Mouse (Mus musculus): Measurements from ENCODE around the gene Pcyt2.
"Not testable (repeated sequence)": the region's sequence is repeated elsewhere in the genome, so short reads cannot be mapped to it uniquely, and the experiment has no call there.

The Pcyt2 gene

DNA sequence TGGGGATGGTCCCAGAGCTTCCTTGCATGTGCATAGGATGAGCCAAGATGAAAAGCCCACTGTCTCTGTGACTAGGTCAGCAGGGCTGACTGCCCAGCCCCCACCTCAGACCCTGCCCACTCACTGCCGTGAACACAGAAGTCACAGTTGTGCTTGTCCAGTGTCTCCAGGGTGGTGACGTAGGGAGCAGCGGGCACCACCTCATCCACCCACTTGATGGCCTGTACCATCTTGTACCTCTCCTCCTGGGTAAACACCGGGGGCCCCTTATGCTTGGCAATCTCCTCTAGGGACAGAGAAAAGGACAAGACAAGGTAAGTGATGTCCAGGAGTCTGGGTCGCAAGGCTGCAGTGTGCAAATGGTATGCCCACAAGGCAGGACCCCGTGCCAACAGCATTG lies 2.6 kb downstream of the Pcyt2 start:
- DNase-seq (ENCODE audit: low read depth): no peak

DNA sequence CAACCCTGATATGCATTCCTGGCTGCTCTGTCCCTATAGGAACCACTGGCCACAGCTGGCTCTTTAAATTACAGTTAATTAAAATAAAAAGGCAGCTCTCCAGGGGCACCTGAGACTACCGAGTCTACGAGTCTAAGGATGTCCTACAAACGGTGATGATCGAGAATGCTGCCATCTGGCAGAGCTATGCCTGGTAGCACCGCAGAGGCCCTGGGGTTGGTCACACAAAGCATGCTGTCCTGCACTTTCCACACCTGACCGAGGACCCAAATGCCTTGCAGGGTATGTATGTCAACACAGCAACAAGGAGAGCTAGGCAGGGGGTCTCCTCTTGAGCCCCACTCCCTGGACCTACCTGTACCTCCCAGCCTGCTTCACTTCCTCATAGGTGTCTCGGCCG lies 3.8 kb downstream of the Pcyt2 start:
- DNase-seq (ENCODE audit: low read depth): no peak

DNA sequence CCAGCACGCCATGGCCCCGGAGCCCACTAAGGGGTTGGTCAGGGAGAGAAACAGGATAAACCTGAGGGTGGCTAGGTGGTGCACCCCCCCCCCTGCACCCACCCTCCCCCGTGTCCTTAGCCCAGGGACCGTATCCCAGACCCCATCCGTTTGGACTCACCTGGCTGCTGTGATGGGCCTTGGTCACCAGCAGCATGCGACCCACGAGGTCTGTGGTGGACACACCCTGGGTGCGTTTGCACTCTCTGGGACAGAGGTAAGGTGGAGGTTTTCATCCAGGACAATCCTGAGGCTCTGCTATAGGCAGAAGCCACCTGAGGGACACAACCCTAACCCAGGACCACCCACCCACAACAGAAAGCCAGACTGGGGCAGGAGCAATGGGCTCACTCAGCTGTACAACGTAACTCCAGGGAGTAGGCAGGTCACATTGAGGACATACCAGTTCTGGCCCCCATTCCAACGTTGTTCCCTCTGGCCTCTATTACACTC lies 4.2 kb downstream of the Pcyt2 start:
- no peak for DNase-seq (ENCODE audit: low read depth)

DNA sequence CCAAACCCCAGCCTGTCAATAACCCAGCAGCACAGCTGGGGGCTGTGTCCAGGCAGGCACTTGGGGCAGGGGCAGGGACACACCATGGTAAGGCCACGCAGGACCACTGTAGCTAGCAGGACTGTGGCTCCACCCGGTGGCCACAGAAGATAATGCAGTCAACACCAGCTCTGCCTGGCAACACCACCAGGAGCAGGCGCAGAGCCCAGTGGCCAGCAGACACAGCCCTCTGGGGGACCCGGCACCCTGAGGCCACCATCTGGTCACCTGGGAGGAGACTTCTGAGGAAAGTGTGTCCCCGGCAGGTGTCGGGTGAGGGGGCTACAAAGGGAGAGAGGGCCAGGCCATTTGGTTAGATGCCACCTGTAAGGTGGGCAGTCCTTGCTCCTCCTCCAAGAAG lies 5.0 kb downstream of the Pcyt2 start:
- no peak for DNase-seq (ENCODE audit: low read depth)

DNA sequence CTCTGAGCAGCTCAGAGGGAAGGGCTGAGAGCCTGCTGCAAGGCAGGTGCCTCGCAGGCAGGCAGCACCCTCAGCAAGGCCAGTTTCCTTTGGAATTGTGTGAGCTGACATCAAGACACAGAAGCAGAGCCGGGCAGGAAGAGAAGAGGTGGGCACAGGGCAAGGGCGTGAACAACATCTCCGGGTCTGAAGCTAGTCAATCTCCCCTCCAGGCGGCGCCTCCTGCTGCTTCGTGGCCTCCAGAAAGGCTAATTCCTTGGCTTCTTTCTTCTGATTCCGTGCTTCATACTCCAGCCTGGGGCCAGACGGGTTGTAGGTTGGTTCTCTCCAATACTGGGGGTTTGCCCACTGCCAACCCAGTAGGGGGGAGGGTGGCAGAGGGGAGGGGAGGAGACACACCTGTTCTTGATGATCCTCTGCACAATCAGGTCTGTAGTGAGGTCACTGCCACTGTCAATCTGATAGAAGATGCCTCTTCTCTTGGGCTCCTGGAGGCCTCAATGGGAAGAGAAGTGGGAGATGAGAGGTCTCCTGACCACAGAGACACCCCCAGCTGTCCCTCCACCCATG lies 7.2 kb downstream of the Pcyt2 start:
- no peak for DNase-seq (ENCODE audit: low read depth)

DNA sequence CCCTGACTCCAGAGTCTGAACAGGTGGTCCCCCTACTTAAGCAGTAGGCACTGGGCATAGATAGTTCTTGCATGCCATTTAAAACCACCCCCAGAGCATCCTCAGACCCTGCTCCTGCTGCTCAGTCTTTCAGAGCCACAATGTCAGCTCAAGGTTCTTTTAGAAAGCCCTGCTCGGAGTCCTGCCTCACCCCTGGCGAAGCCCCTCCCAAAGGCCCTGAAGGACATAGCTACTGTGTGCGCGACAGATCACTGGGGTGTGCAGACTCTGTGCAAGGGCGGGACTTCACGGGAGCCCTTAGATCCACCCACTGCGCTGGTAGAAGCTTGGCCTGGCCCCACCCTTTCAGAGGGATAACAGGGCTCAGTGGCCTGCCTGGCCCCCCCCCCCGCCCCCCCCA lies 8.5 kb downstream of the Pcyt2 start:
- DNase-seq (ENCODE audit: low read depth): no peak

DNA sequence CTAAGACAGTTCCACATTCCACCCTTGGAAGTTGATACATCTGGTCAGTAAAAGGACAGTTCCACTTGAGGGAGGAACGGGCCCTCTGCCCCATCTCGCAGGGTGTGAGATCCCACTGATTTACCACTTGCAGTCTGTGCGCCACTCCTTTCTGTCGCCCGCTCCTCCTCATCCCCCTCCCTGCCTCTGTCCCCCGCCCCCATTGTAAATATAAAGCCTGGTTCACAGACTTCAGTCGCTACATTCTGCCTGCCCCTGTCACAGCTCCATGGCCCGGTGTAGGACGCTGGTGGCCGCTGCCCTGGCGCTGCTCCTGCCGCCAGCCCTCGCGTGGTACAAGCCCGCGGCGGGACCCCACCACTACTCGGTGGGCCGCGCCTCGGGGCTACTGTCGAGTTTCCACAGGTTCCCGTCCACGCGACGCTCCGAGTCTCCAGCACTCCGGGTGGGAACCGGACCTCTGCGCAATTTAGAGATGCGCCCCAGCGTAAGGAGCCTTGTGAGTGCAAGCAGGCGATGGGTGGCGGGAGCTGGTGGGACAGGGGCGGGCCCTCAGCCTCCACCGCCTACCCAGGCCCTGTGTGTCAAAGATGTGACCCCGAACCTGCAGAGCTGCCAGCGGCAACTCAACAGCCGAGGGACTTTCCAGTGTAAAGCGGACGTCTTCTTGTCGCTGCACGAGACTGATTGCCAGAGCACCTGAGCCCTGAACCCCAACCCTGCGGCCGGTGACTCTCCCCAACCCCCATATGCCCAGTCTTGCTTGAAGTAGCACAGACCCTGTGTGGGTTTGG lies 9.3 kb downstream of the Pcyt2 start, which contains the start of gene Npb:
Npb (plus strand) TSS at position 237 of the 794 bp plus-strand sequence.
- DNase-seq (ENCODE audit: low read depth): no peak

DNA sequence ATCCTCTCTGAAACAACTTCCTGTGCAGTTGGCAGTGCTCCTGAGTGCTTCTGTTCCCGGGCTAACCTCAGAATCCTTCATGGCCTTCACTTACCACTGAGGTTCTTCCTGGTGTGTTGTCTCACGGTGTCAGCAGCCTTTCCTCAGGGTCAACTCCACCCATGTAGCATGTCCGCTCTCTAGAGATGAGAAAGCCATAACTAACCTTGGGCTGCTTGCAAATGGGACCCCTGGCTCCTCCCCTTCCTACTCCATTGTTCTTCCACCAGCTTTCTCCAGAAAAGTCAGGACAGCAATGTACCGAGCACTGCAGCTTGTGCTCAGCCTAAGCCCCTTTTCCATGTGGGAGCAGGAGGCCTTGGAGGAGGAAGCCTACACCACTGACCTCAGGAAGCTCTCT lies 11.0 kb downstream of the Pcyt2 start:
- DNase-seq (ENCODE audit: low read depth): no peak

DNA sequence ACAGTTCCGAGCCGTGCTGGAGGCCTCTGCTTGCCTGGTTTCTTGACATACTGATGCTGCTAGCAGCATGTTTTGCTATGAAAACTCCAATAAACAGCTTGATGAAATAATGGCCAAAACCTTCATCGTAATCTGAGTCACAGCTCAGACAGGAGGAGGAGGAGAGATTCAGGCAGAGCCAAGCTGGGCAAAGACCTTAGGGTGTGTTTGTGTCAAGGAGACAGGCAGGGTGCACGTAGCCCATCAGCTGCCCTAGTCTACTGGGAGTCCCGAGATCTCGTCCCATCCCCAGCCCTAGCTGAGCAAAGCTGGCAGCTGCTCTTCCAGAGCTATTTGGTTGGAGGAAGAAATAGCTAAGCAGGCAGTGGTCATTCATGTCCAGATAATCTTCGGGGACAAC lies 12.1 kb downstream of the Pcyt2 start:
- no peak for DNase-seq (ENCODE audit: low read depth)

DNA sequence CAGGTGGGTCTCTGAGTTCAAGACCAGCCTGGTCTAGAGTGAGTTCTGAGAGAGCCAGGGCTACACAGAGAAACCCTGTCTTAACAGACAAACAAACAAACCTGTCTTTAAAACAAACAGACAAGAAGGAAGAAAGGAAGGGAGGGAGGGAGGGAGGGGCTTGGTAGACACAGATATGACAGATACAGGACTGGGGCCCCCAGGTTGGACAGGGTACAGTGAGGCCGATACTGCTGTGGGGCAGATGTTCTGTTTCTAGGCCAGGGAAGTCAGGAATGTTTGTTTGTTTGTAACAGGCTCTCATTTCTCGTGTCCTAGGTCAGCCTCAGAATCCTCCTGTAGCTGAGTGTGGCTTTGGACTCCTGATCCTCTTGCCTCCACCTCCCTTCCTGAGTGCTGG lies 14.2 kb downstream of the Pcyt2 start:
- no peak for DNase-seq (ENCODE audit: low read depth)

DNA sequence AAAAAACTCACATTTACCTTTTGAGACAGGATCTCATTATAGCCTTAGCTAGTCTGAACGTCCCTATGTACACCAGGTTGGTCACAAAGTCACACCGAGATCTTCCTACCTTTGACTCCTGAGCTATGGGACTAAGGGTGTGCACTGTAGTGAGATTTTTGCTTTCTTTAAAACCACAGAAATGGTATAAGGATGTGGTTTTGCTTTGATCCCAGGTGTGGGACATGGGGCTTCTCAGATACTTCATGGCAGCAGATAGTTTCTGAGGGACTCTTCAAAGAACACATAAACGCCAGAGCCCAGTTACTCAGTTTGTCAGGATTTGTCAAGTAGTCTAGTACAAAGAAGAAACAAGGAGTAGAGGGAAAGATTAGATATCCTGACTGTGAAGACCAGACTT lies 17.0 kb downstream of the Pcyt2 start:
- no peak for DNase-seq (ENCODE audit: low read depth)

DNA sequence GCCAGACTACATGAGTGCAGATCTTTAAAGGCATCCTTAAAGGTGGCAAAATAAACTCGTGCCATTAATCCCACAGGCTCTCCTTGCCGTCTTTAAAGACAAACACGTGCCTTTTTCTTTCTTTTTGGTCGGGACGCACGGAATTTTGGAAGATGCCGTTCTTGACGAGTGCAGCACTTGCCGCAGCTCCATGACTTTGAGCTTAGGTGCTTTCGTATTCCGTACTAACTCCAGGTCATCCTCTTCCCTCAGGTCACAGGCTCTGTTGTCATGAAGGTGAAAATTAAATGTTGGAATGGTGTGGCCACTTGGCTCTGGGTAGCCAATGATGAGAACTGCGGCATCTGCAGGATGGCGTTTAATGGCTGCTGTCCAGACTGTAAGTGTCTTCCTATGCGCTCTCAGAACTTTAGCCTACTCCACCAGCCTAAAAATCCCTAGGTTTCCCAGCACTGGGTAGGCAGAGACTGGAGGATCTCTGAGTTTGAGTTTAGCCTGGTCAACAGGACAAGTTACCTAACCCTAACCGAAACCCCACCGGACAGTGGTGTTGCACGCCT lies 18.7 kb downstream of the Pcyt2 start:
- DNase-seq (ENCODE audit: low read depth): no peak

DNA sequence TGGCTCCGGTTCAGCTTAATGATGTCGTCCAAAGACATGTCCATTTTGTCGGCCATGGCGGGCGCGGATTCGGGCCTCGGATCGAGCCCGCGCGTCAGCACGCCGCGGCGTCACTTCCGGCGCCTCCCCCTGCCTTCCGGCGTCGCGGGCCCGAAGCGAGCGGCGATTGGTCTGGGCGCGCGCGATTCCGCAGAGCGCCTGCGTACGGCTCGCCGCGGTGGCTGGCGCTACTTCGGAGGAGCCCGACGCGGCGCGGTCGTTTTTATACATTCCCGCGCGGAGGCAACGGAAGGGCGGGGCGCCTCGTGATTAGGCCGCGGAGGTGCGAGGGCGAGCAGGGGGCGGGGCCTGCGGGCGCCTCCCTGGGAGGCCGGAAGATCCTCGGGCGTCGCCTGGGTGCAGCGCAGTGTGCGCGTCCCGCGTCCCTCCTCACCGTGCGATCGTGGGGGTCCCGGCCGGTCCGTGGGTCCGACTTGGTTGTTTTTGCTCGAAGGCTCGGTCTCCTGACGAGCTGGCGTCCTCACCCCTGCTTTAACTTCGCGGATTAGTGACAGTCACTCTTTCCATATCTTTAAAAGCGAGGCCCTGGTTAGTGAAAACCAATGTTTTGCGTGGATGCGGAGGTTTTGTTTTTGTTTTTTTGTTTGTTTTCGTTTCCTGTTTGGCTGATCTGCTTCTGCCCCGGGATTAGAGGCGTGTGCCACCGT lies 19.3 kb downstream of the Pcyt2 start, which contains the start of the genes Alyref and Anapc11:
Alyref (minus strand) TSS at position 83 of the 707 bp plus-strand sequence.
Anapc11 (plus strand) TSS at position 139 of the 707 bp plus-strand sequence.
- DNase-seq (ENCODE audit: low read depth): peak; percentile 80

DNA sequence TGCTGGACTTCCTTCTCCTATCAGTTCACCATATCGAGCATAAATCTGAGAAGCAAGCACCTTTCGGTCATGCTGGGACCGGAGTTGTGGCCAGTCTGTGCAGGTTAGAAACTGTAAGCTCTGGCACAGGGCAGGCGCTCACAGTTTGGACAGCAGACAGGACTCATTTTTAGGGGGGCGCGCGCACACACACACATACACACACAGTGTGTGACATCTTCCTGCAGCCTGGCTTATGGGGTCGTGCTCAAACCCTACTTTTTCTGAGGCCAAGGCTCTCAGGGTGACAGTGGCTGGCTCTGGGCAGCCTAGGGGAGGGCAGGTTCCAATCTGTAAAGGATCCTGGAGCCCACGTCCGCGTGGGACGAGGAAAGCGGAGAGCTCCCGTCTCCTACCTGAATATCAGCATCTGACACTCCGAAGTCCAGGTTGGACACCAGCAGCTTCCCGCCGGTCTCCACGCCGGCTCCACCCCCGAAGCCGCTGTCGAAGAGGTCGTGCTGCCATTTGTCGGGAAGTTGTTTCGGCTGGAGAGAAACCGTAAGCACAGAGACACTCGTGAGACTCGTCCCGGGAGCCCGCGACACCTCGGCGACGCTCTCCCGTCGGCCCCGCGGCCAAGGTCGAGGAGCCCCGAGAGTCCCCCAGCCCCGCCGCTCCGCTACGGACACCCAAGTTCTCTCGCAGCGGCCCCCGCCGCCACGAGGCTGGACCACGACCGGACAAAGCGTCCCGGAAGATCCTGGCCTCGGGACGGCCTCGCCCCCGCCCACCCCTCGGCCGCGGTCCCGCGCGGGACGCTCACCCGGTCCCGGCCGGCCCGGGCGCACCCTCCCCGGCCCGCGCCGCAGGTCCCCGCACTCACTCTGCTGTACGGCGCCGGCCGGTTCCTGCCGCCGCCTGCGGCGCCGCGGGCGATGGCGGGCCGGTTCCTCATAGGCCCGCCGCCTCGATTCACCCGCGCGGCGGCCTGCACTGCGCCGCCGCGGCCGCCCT lies 20.2 kb downstream of the Pcyt2 start:
- DNase-seq (ENCODE audit: low read depth): no peak

DNA sequence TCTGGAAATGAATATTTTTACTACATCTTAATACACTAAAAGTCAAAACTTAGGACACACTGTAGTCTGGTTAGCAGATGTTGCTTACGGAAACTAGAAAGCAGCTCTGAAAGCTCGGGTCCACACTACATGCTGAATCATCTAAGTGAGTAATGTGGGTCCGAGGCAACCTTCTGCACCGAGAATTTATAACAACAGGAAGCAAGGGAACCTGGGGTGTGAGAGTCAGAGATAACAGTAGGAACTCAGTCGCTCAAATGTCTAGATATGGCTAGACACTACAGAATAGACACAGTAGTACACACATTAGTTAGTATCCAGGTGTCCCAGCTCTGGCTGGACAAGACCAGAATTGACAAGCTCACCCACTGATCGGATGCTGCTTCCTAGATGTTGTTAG lies 29.2 kb downstream of the Pcyt2 start:
- no peak for DNase-seq (ENCODE audit: low read depth)

DNA sequence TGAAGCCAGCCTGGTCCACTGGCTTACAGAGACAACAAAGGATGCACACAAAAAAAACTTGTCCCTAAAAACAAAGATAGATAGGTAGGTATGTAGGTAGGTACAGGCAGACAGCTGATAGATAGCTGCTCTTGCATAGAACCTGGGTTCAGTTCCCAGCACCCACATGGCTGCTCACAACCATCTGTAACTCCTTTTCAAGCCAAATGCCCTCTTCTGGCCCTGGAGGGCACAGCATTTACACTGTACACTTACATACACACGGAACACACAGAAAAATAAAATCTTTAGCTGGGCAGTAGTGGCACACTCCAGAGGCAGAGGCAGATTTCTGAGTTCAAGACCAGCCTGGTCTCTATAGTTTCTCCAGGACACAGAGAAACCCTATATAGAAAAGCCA lies 33.8 kb downstream of the Pcyt2 start:
- DNase-seq (ENCODE audit: low read depth): no peak

DNA sequence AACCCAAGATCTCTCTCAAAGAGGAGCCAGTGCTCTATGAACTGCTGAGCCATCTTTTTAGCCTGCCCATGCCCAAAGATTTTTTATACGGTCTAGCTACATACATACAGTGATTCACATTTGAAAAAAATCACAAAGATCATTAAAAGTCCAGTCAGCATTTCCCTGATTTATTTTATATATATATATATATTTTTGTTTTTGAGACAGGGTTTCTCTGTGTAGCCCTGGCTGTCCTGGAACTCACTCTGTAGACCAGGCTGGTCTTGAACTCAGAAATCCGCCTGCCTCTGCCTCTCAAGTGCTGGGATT lies 34.8 kb downstream of the Pcyt2 start:
- not testable (repeated sequence) for DNase-seq (ENCODE audit: low read depth)

DNA sequence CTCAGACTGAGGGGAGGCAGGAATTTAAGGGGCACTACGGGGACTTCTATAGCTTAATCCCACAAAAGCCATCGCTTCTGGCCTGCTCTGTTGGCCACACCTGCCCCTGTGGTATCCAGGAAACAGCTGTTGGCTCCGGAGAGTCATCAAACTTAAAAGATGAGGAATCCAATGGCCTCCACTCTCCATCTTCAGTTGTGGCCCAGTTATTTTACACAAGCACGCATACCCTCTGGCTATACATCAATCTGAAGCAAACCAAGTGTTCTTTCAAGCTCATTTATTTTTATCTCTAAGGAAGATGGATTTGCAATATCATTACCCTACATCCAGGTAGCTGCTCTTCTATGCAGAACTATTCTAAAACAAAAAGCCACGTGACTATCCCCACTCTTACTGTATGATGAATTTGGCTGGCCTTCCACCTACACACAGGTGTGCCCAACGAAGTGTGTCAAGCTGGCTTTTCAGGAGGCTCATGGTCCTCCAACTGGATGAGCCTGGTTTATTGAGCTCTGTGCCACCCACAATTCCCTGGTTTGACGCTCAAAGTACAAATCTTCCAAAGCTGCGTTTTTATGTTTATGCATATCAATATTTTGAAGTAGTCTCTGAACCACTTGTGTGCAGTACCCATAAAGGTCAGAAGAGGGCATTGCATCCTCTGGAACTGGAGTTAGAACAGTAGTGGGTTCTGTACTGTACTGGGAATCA lies 35.3 kb downstream of the Pcyt2 start:
- DNase-seq (ENCODE audit: low read depth): no peak

DNA sequence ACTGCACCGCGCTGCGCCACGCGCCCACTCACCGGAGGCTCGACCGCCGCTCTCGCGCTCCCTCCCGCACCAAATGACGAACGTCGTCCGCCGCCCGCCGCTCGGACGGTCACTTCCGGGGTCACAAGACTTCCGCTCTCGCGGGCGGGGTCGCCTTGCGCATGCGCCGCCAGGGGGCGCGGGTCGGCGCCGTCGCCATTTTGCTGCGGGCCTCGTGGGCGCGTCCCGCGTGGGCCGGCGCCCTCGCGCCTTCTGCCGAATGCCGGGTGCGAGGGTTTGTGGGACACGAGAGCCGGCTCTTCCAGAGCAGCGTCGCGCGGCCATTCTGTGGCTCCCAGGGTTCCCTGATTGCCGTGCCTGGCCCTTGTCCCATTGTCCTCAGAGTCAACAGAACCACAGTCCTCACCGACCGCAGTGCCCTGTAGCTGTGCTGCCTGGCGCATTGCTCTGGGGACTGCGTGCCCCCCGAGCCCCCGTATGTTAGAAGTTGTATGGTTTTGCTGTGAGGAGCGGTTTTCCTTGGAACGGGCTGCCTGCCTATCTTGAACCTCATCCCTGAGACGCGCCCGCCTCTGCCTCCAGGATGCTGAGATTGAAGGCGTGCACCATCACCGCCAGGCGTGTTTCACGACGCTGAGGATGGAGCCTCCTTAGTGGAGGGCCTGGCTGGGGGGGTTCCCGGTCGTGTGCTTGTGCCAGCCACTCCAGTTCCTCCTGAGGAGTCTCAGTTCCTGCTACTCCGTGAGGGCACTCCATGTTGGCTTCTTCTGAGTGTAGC lies 36.1 kb downstream of the Pcyt2 start, which contains the start of gene Arhgdia:
Arhgdia (minus strand) TSS at position 135 of the 778 bp plus-strand sequence.
- no peak for DNase-seq (ENCODE audit: low read depth)

DNA sequence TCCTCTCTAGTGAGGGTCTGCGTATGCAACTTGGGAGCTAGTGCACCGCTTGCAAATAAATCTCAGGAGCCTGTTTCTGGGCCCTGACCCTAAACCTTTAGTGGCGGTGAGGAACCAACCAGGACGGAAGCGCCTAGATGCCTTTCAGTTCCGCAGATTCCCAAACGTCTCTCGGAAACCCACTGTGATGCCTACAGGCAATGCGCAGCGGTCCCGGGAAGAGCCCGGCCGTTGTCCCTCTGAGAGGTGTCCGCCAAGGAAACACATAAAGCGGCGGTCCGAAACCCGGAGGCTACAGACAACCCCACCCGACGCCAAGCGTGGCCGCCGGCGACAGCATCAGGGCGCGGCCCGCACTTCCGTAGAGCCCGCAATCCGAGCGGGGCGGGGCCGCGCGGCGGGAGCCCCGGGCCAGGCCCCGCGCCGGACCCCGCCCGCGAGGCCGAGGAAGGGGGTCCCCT lies 36.8 kb downstream of the Pcyt2 start:
- no peak for DNase-seq (ENCODE audit: low read depth)
